Mouse (Mus musculus) lung, postnatal 0 days (tissue): ENCODE measurements around the gene Creb3l2. TPM values are rescaled to one million over a fixed set of nuclear protein-coding genes. Genes with fewer than 3 reads are reported as not detected.
A peak's percentile ranks its signal among the peaks of the same experiment; 100 is the strongest.

Experiments used
- ATAC-seq: fragments of 200-750 bp; cut with Nextera tagmentation; 2 replicates; pipeline ENCODE4 v1.8.0; 2017; ENCODE audit warnings: moderate library complexity
- DNase-seq: peaks from one replicate; pipeline ENCODE4 v3.0.0-alpha.2; 2016; ENCODE audit warnings: low spot score
- H3K27ac ChIP-seq: fragments of 300-500 bp; sonication (generic); 2 replicates; pipeline ENCODE4 v1.5.1; 2014; ENCODE audit warnings: antibody characterized with exemption, mild to moderate bottlenecking, low read length, mixed read lengths
- H3K27me3 ChIP-seq: fragments of 300-500 bp; sonication (generic); replicated peaks from 2 replicates; pipeline ENCODE4 v1.6.1; 2014; ENCODE audit warnings: low read length, mixed read lengths; ENCODE audit not compliant: insufficient read depth
- H3K36me3 ChIP-seq: fragments of 300-500 bp; sonication (generic); 2 replicates; pipeline ENCODE4 v1.6.1; 2014; ENCODE audit warnings: low read length, mixed read lengths; ENCODE audit not compliant: insufficient read depth
- H3K4me1 ChIP-seq: fragments of 300-500 bp; sonication (generic); 2 replicates; pipeline ENCODE4 v1.6.1; 2014; ENCODE audit warnings: antibody characterized with exemption, low read depth, low read length, mixed read lengths; ENCODE audit not compliant: insufficient read depth
- H3K4me2 ChIP-seq: fragments of 300-500 bp; sonication (generic); replicated peaks from 2 replicates; pipeline ENCODE4 v1.6.1; 2014; ENCODE audit warnings: low read depth, mild to moderate bottlenecking, low read length, moderate library complexity, mixed read lengths
- H3K4me3 ChIP-seq: fragments of 300-500 bp; sonication (generic); 2 replicates; pipeline ENCODE4 v1.5.1; 2014; ENCODE audit warnings: low read depth, low read length
- H3K9ac ChIP-seq: fragments of 300-500 bp; sonication (generic); replicated peaks from 2 replicates; pipeline ENCODE4 v1.6.1; 2014; ENCODE audit warnings: low read depth, mild to moderate bottlenecking
- H3K9me3 ChIP-seq: fragments of 300-500 bp; sonication (generic); 2 replicates; pipeline ENCODE4 v1.6.1; 2016; ENCODE audit warnings: low read length, mixed read lengths
- CTCF ChIP-seq: IDR thresholded peaks from 2 replicates; pipeline ENCODE4 v1.5.1; 2016; ENCODE audit warnings: antibody characterized with exemption, mild to moderate bottlenecking
- EP300 ChIP-seq: IDR thresholded peaks from 2 replicates; pipeline ENCODE4 v1.6.1; 2016; ENCODE audit warnings: antibody characterized with exemption, mild to moderate bottlenecking, control low read depth
- WGBS: fragments of 180-500 bp; shearing (Covaris S2); extraction: QIAGEN DNeasy Blood & Tissue Kit; methylation state at CpG from one replicate; pipeline ENCODE4 v1.1.7; 2014; 5-methylcytosine and 5-hydroxymethylcytosine counted together
- polyA plus RNA-seq: library from polyadenylated mRNA; unstranded; fragments of >200 nt; fragmentation: Nextera tagmentation; extraction: Ambion mirVana; gene quantifications from 2 replicates; pipeline ENCODE4 v1.2.1, GENCODE M21; 2015

The Creb3l2 gene
- polyA plus RNA-seq, 1 experiment from 2014 or later, result 23.8 TPM

DNA sequence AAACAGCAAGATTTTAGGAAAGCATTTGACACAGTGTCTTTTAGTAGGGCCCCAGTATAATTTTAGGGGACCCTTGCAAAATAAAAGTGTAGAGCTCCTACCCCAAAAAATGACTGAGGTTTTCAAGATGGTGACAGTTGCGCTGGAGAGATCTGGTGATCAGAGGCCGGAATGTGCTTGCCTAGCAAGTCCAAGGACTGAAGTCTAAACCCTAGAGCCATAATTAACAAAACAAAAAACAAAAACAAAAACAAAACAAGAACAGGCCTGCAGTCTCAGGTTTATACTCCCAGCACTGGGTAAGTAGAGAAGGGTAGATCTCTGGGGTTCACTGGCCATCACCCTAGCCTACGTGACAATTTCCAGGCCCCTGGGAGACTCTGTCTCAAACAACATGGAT, 3.4 kb downstream of the Creb3l2 start:
- Histone ChIP-seq H3K36me3 (no peaks in the 10 kb centered on the region), H3K9me3 (no peaks in the 10 kb centered on the region), H3K4me2 (peak overlapping the region; percentile 38), H3K27ac (no peak overlapping the region), H3K9ac (no peak overlapping the region), H3K4me3 (no peak overlapping the region), H3K27me3 (no peaks in the 10 kb centered on the region), H3K4me1 (peaks cover 22% of the 10 kb centered on the region)
- TF ChIP-seq CTCF (no peak), EP300 (no peak)
- 89% methylated on average over 3 of the region's 3 CpGs for WGBS
- DNase-seq (no peak), ATAC-seq (no peak)

DNA sequence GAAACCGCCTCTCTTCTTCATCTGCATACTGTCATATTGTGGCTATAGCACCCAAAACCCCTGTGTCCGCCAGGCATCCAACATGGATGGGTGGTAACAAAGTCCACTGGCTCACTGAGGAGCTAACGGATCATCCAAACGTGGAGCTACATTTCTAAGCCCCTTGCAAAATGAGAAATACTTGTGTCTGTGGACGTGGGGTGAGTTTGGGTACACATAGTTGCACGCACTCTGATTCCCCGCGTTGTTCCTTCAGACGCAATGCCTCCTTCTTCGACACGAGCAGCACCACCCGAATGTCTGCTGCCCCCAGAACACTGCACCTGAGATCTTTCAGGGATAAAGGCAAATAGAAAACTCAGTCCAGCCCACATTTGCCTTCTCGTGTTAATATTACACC, 4.9 kb downstream of the Creb3l2 start:
- Histone ChIP-seq H3K4me1 (peaks cover 21% of the 10 kb centered on the region), H3K36me3 (no peaks in the 10 kb centered on the region), H3K4me3 (no peak overlapping the region), H3K9ac (no peak overlapping the region), H3K27me3 (no peaks in the 10 kb centered on the region), H3K4me2 (no peak overlapping the region), H3K9me3 (no peaks in the 10 kb centered on the region), H3K27ac (no peak overlapping the region)
- no peak for DNase-seq
- no peak for ATAC-seq
- 70% methylated on average over 13 of the region's 13 CpGs for WGBS
- TF ChIP-seq CTCF (no peak), EP300 (no peak)

DNA sequence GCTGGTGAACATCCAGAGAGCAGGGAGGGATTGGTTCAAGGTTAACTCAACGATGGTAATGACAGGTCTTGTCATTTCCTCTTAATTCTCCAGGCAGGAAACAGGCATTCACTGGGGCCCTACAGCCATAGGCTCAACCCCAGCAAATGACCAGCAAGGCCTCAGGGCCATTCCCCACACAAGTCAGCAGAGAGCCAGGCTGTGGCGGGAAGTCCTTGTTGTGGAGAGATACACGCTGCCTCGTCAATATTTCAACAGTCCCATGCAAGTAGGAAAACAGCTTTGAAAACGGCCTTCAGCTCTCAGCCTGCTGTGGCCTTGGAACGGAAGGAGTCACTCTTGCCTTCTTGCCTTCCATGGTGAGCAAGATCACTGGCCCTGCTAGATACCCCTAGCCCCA, 6.6 kb downstream of the Creb3l2 start:
- WGBS, result 44% methylated on average over 6 of the region's 6 CpGs
- H3K4me3 ChIP-seq, result no peak overlapping the region
- peaks cover 31% of the 10 kb centered on the region for H3K4me1 ChIP-seq
- DNase-seq, result no peak
- no peaks in the 10 kb centered on the region for H3K27me3 ChIP-seq
- no peak for ATAC-seq
- no peak overlapping the region for H3K4me2 ChIP-seq
- H3K9me3 ChIP-seq, result no peaks in the 10 kb centered on the region
- no peak for TF ChIP-seq CTCF
- no peak for TF ChIP-seq EP300
- H3K36me3 ChIP-seq, result no peaks in the 10 kb centered on the region
- H3K27ac ChIP-seq, result no peak overlapping the region
- H3K9ac ChIP-seq, result no peak overlapping the region

GRCm38 (mm10) chr6:37429849-37430470, 12.0 kb downstream of the Creb3l2 start:
- 71% methylated on average over 3 of the region's 3 CpGs for WGBS
- Histone ChIP-seq H3K36me3 (no peaks in the 10 kb centered on the region), H3K27ac (peak overlapping the region; percentile 88), H3K27me3 (no peaks in the 10 kb centered on the region), H3K9ac (no peak overlapping the region), H3K9me3 (no peaks in the 10 kb centered on the region), H3K4me3 (no peak overlapping the region), H3K4me2 (peak overlapping the region; percentile 29; the same call in 1 of the 2 replicates), H3K4me1 (peaks cover 44% of the 10 kb centered on the region)
- DNase-seq (no peak), ATAC-seq (no peak)
- TF ChIP-seq CTCF, result no peak
- TF ChIP-seq EP300, result no peak

DNA sequence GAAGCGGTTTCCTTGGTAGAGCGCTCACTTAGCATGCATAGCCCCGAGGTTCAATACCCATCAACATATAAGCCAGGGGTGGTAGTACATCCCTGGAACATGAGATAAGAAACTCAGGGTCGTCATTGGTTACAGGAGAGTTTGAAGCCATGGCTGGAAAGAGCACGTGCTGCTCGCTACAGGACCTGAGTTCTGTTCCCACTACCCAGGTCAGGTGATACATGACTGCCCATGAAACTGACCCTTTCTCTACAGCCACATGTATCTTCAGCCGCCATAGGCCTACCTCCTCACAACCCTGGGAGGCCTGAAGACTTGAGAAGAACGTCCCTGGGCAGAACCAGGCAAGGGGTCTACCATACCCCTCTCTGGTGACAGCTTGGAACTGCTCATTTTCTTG, 13.0 kb downstream of the Creb3l2 start:
- Histone ChIP-seq H3K9me3 (no peaks in the 10 kb centered on the region), H3K9ac (no peak overlapping the region), H3K4me2 (no peak overlapping the region), H3K36me3 (no peaks in the 10 kb centered on the region), H3K4me1 (peaks cover 53% of the 10 kb centered on the region), H3K27me3 (no peaks in the 10 kb centered on the region), H3K27ac (peak overlapping the region; percentile 62; the same call in 1 of the 2 replicates), H3K4me3 (no peak overlapping the region)
- ATAC-seq (no peak), DNase-seq (no peak)
- WGBS, result 69% methylated on average over 8 of the region's 8 CpGs
- TF ChIP-seq EP300, result no peak
- TF ChIP-seq CTCF, result no peak

- no peaks in the 10 kb centered on the region for H3K9me3 ChIP-seq
- TF ChIP-seq CTCF, result no peak
- TF ChIP-seq EP300, result peak; percentile 35; the same call in 1 of the 2 replicates
- no peak overlapping the region for H3K9ac ChIP-seq
- no peaks in the 10 kb centered on the region for H3K36me3 ChIP-seq
- DNase-seq, result peak; percentile 37
- no peak overlapping the region for H3K4me3 ChIP-seq
- 56% methylated on average over 11 of the region's 11 CpGs for WGBS
- no peaks in the 10 kb centered on the region for H3K27me3 ChIP-seq
- H3K4me1 ChIP-seq, result peaks cover 56% of the 10 kb centered on the region
- H3K27ac ChIP-seq, result peak overlapping the region; percentile 62
- 0 out of 2 replicates have a peak, but pooled peaks have one; percentile 6 for ATAC-seq
- peak overlapping the region; percentile 14; the same call in 1 of the 2 replicates for H3K4me2 ChIP-seq
Measured at GRCm38 (mm10) chr6:37428044-37428443, 13.9 kb downstream of the Creb3l2 start.
